Mouse (Mus musculus) stomach, embryonic 14.5 days (tissue): Measurements from ENCODE around the gene Hinfp. TPM values are rescaled to one million over a fixed set of nuclear protein-coding genes. Genes with fewer than 3 reads are reported as not detected.

Experiments used
- ATAC-seq: fragments of 200-750 bp; cut with Nextera tagmentation; 2 replicates; pipeline ENCODE4 v1.8.0; 2017; ENCODE audit warnings: low read depth, moderate TSS enrichment; ENCODE audit not compliant: insufficient number of reproducible peaks, insufficient read depth, low FRiP score
- H3K27ac ChIP-seq: fragments of 300-500 bp; sonication (generic); 2 replicates; pipeline ENCODE4 v1.5.1; 2014; ENCODE audit warnings: mild to moderate bottlenecking, low read length, moderate library complexity, mixed read lengths
- H3K27me3 ChIP-seq: fragments of 300-500 bp; sonication (generic); 2 replicates; pipeline ENCODE4 v1.6.1; 2014; ENCODE audit warnings: low read length, control low read depth, mixed read lengths; ENCODE audit not compliant: control insufficient read depth, insufficient read depth
- H3K36me3 ChIP-seq: fragments of 300-500 bp; sonication (generic); 2 replicates; pipeline ENCODE4 v1.6.1; 2014; ENCODE audit warnings: mild to moderate bottlenecking, control low read depth, low read length, moderate library complexity, mixed read lengths; ENCODE audit not compliant: control insufficient read depth, insufficient read depth
- H3K4me1 ChIP-seq: fragments of 300-500 bp; sonication (generic); 2 replicates; pipeline ENCODE4 v1.6.1; 2014; ENCODE audit warnings: low read length, control low read depth, mixed read lengths; ENCODE audit not compliant: control insufficient read depth, insufficient read depth
- H3K4me2 ChIP-seq: fragments of 300-500 bp; sonication (generic); replicated peaks from 2 replicates; pipeline ENCODE4 v1.6.1; 2014; ENCODE audit warnings: low read depth, low read length, control low read depth
- H3K4me3 ChIP-seq: fragments of 300-500 bp; sonication (generic); 2 replicates; pipeline ENCODE4 v1.5.1; 2014; ENCODE audit warnings: low read depth, low read length, control low read depth
- H3K9ac ChIP-seq: fragments of 300-500 bp; sonication (generic); replicated peaks from 2 replicates; pipeline ENCODE4 v1.6.1; 2014; ENCODE audit warnings: low read depth, mild to moderate bottlenecking, control low read depth, low read length, moderate library complexity, mixed read lengths
- H3K9me3 ChIP-seq: fragments of 300-500 bp; sonication (generic); 2 replicates; pipeline ENCODE4 v1.6.1; 2016; ENCODE audit warnings: low read depth, low read length, control low read depth; ENCODE audit not compliant: control insufficient read depth
- WGBS: fragments of 180-500 bp; shearing (Covaris S2); extraction: QIAGEN DNeasy Blood & Tissue Kit; methylation state at CpG from one replicate; pipeline ENCODE4 v1.1.7; 2014; 5-methylcytosine and 5-hydroxymethylcytosine counted together
- polyA plus RNA-seq: library from polyadenylated mRNA; unstranded; fragments of >200 nt; fragmentation: Nextera tagmentation; extraction: Ambion mirVana; gene quantifications from 2 replicates; pipeline ENCODE4 v1.2.1, GENCODE M21; 2014

Hinfp gene
- polyA plus RNA-seq, 1 experiment from 2014 or later, result 21.3 TPM

DNA sequence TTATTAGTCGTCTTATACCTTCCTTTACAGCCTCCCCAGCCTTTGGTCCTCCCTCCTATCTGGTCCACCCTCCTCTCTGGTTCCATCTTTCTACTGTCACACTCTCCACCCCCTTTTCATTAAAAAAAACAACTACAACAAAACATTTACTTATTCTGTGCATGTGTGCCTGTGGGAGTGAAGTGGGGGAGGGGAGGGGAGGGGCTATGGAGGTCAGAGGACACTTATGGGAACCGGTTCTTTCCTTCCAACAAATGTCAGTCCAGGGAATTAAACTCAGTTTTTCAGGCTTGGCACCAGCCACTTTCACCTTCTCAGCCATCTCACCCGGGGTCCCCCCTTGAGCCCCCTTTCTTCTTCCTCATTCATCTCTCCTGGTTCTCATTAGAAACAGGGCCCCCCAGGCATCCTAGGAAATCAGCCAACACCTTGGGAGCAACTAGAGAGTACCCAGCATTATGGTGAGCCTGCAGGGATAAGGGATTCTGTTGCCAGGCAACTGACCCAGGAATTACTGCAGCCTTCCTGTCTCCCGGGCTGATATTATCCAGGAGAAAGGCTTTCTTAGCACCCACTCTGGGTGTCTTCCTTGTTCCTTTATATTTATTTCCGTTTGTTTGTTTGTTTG is 50.8 kb downstream of the Hinfp start:
- Histone ChIP-seq H3K4me1 (peaks cover 8% of the 10 kb centered on the region; the same call in 1 of the 2 replicates), H3K4me2 (no peak overlapping the region), H3K9ac (no peak overlapping the region), H3K4me3 (no peak overlapping the region), H3K9me3 (no peaks in the 10 kb centered on the region), H3K36me3 (no peaks in the 10 kb centered on the region), H3K27ac (no peak overlapping the region), H3K27me3 (no peaks in the 10 kb centered on the region)
- WGBS, result 17% methylated on average over 5 of the region's 5 CpGs
- ATAC-seq, result no peak

DNA sequence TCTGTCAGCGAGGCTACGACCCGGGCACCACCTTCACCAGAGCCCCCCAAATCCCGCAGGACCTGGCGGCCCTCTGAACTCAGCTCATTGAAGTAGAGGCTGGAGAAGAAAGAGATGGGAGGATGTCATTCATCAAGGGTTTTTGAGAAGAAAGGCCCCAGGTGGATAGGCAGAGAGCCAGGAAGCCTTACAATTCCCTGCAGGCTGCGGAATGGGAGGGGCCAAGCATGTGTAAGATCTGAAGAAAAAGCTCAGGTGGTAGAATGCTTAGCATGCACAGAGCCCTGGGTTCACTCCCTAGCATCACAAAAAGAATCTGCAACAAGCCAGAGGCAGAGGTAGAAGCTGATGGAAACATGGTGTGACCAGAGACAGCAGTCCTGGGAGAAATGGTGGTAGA is 52.0 kb downstream of the Hinfp start:
- Histone ChIP-seq H3K4me3 (no peak overlapping the region), H3K9ac (no peak overlapping the region), H3K4me2 (no peak overlapping the region), H3K36me3 (no peaks in the 10 kb centered on the region), H3K27ac (no peak overlapping the region), H3K27me3 (no peaks in the 10 kb centered on the region), H3K4me1 (peaks cover 8% of the 10 kb centered on the region; the same call in 1 of the 2 replicates), H3K9me3 (no peaks in the 10 kb centered on the region)
- WGBS, result 68% methylated on average over 6 of the region's 6 CpGs
- ATAC-seq, result no peak

GRCm38 (mm10) chr9:44251314-44251713 is 54.2 kb downstream of the Hinfp start, which contains the start of gene Pdzd3:
Pdzd3 (minus strand) TSS chr9:44251471.
- no peak within 1 kb of the TSS for H3K27ac ChIP-seq
- no peak for ATAC-seq

DNA sequence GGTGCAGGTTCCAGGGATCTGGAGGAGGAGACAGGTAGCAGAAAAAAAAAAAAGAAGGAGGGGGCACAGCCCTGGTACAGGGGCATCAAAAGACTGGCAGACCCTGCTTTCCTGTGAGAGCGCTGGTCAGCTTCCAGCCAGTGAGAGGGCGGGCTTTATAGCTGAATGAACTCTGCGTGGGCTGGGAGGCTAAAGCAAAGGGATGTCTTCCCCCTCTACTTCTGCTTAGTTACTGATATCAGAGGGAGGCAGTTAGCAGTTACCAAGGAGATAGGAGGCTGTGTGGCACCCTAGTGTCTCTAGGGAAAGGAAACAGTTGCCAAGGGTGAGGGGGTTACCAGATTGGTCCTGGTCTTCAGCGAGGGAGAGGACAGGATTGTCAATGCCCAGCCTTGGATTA is 55.0 kb downstream of the Hinfp start:
- Histone ChIP-seq H3K27ac (no peak overlapping the region), H3K9me3 (no peaks in the 10 kb centered on the region), H3K4me1 (peaks cover 8% of the 10 kb centered on the region; the same call in 1 of the 2 replicates), H3K36me3 (no peaks in the 10 kb centered on the region), H3K27me3 (no peaks in the 10 kb centered on the region), H3K9ac (no peak overlapping the region), H3K4me2 (no peak overlapping the region), H3K4me3 (no peak overlapping the region)
- no peak for ATAC-seq
- WGBS, result 53% methylated on average over 4 of the region's 4 CpGs

More at GRCm38 (mm10) chr9:44251314-44251713, 54.2 kb downstream of the Hinfp start, which contains the start of gene Pdzd3:
- Histone ChIP-seq H3K27me3 (no peaks in the 10 kb centered on the region), H3K4me2 (no peak within 1 kb of the TSS), H3K9ac (no peak within 1 kb of the TSS), H3K9me3 (no peaks in the 10 kb centered on the region), H3K4me1 (peaks cover 8% of the 10 kb centered on the region; the same call in 1 of the 2 replicates), H3K36me3 (no peaks in the 10 kb centered on the region), H3K4me3 (no peak within 1 kb of the TSS)
- WGBS, result 73% methylated on average over 10 of the region's 10 CpGs

- ATAC-seq, result peak; percentile 77; the same call in 1 of the 2 replicates
- H3K9me3 ChIP-seq, result no peaks in the 10 kb centered on the region
- no peak overlapping the region for H3K9ac ChIP-seq
- H3K4me1 ChIP-seq, result peaks cover 3% of the 10 kb centered on the region; the same call in 1 of the 2 replicates
- no peak overlapping the region for H3K27ac ChIP-seq
- H3K4me3 ChIP-seq, result no peak overlapping the region
- no peak overlapping the region for H3K4me2 ChIP-seq
- no peaks in the 10 kb centered on the region for H3K36me3 ChIP-seq
- no peaks in the 10 kb centered on the region for H3K27me3 ChIP-seq
- WGBS, result 47% methylated on average over 26 of the region's 26 CpGs
Observed at GRCm38 (mm10) chr9:44249181-44250146, 56.0 kb downstream of the Hinfp start.

GRCm38 (mm10) chr9:44247907-44248306 is 57.6 kb downstream of the Hinfp start:
- Histone ChIP-seq H3K36me3 (no peaks in the 10 kb centered on the region), H3K4me1 (no peaks in the 10 kb centered on the region), H3K9me3 (no peaks in the 10 kb centered on the region), H3K9ac (no peak overlapping the region), H3K4me2 (no peak overlapping the region), H3K4me3 (no peak overlapping the region), H3K27me3 (no peaks in the 10 kb centered on the region), H3K27ac (no peak overlapping the region)
- ATAC-seq, result no peak
- 77% methylated on average over 6 of the region's 6 CpGs for WGBS

GRCm38 (mm10) chr9:44243621-44244020 is 61.9 kb downstream of the Hinfp start:
- H3K4me1 ChIP-seq, result no peaks in the 10 kb centered on the region
- no peaks in the 10 kb centered on the region for H3K36me3 ChIP-seq
- H3K4me2 ChIP-seq, result no peak overlapping the region
- H3K9me3 ChIP-seq, result no peaks in the 10 kb centered on the region
- H3K9ac ChIP-seq, result no peak overlapping the region
- H3K27me3 ChIP-seq, result no peaks in the 10 kb centered on the region
- WGBS, result 66% methylated on average over 2 of the region's 2 CpGs
- no peak overlapping the region for H3K27ac ChIP-seq
- H3K4me3 ChIP-seq, result no peak overlapping the region
- ATAC-seq, result no peak
